Mouse (Mus musculus): ENCODE measurements at regions not wholly inside any gene's neighbourhood (a gene's known extent, or its start where the extent isn't known, plus 50 kb on each side); places are given as distances from the start of the nearest gene placed in this dataset.

- no peak for TF ChIP-seq CTCF (IDR thresholded peaks at IDR 0.05; ENCODE audit: low read depth, low read length)
- no peak for TF ChIP-seq POLR2A (IDR thresholded peaks at IDR 0.05; ENCODE audit: borderline replicate concordance, low read depth, low read length)
These were observed 71.0 kb downstream of the Matn1 start for GRCm38 (mm10) chr4:131015156-131015555.

Measured in bone marrow macrophage, adult 2 months (primary cell).